Mouse (Mus musculus): Measurements from ENCODE around the gene Olfr1089.

Gene Olfr1089

GRCm38 (mm10) chr2:86733601-86734000 is at the start of gene Olfr1089:
Gene Olfr1089 (minus strand): TSS chr2:86733701.
- no peak for DNase-seq (ENCODE audit: low read depth, low spot score)

- DNase-seq (ENCODE audit: low read depth, low spot score): no peak
Observed at GRCm38 (mm10) chr2:86782179-86782578, 48.7 kb upstream of the Olfr1089 start, which contains the start of gene Olfr1093. Gene Olfr1093 (plus strand): TSS chr2:86782479.

- DNase-seq (ENCODE audit: low read depth, low spot score): no peak
Observed at GRCm38 (mm10) chr2:86761050-86761449, 27.5 kb upstream of the Olfr1089 start.

GRCm38 (mm10) chr2:86758893-86759292 is 25.4 kb upstream of the Olfr1089 start, which contains the start of gene Olfr1090:
Gene Olfr1090 (minus strand): TSS chr2:86758993.
- no peak for DNase-seq (ENCODE audit: low read depth, low spot score)

GRCm38 (mm10) chr2:86698295-86698694 is 35.2 kb downstream of the Olfr1089 start, which contains the start of gene Olfr1087:
Gene Olfr1087 (minus strand): TSS chr2:86698395.
- DNase-seq (ENCODE audit: low read depth, low spot score): no peak
